Mouse (Mus musculus): ENCODE data around the gene Ptbp3. TPM values are rescaled to one million over a fixed set of nuclear protein-coding genes. Genes with fewer than 3 reads are reported as not detected.

The Ptbp3 gene
- polyA plus RNA-seq, 1 experiment from 2014 or later, result 19.9 TPM

Other genes starting within 250 kb of the Ptbp3 start
- 1.3 and 1.4 TPM in 2 replicates for gene Susd1, start 110.7 kb downstream of the Ptbp3 start, polyA plus RNA-seq (2014; fragmentation: Nextera tagmentation; extraction: Ambion mirVana)
- 39.5 and 45.3 TPM in 2 replicates for gene Hsdl2, start 32.2 kb upstream of the Ptbp3 start, polyA plus RNA-seq (2014; fragmentation: Nextera tagmentation; extraction: Ambion mirVana)
- 59.8 and 64.6 TPM in 2 replicates for gene E130308A19Rik, start 76.8 kb upstream of the Ptbp3 start, polyA plus RNA-seq (2014; fragmentation: Nextera tagmentation; extraction: Ambion mirVana)

All from neural tube, embryonic 14.5 days (tissue).